ENCODE assay signal across 35 mouse cellular contexts in genomic region chr12:106763552-106763951, GRCm38 (mm10).
"Had no signal": no experiment of that assay in that cellular context is flagged by ENCODE, and none has a peak within 500 bp of the region (broad histone marks: within the 10 kb centered on the region; RNA-seq: fewer than 3 reads in every experiment).

No protein-coding gene starts in this region.

- H3K4me1 ChIP-seq: heart, embryonic 10.5 days; heart, embryonic 12.5 days; heart, embryonic 13.5 days; heart, embryonic 15.5 days; hindbrain, embryonic 10.5 days; hindbrain, embryonic 12.5 days; hindbrain, embryonic 13.5 days; hindbrain, embryonic 15.5 days; intestine, embryonic 15.5 days; kidney, embryonic 15.5 days had no signal

- H3K4me2 ChIP-seq: heart, embryonic 11.5 days; heart, embryonic 12.5 days; heart, embryonic 13.5 days; heart, embryonic 15.5 days; hindbrain, embryonic 12.5 days; hindbrain, embryonic 13.5 days; hindbrain, embryonic 14.5 days; hindbrain, embryonic 15.5 days; intestine, embryonic 15.5 days; kidney, embryonic 15.5 days had no signal

- H3K9ac ChIP-seq: heart, embryonic 12.5 days; heart, embryonic 13.5 days; heart, embryonic 15.5 days; hindbrain, embryonic 12.5 days; hindbrain, embryonic 13.5 days; hindbrain, embryonic 14.5 days; hindbrain, embryonic 15.5 days; intestine, embryonic 15.5 days; kidney, embryonic 15.5 days had no signal

- ATAC-seq: hindbrain, embryonic 16.5 days; hindbrain, postnatal 0 days; inflammation-experienced regulatory T-cells, adult 6 months; intestine, embryonic 15.5 days; intestine, embryonic 16.5 days; intestine, postnatal 0 days had no signal

- H3K9me3 ChIP-seq: heart, embryonic 10.5 days; heart, embryonic 12.5 days; heart, embryonic 13.5 days; heart, embryonic 15.5 days; hindbrain, embryonic 10.5 days; intestine, embryonic 15.5 days; kidney, embryonic 15.5 days had no signal

- H3K4me3 ChIP-seq: heart, embryonic 10.5 days; heart, embryonic 12.5 days; heart, embryonic 13.5 days; heart, embryonic 15.5 days; hindbrain, embryonic 10.5 days; hindbrain, embryonic 12.5 days; hindbrain, embryonic 13.5 days; hindbrain, embryonic 15.5 days; intestine, embryonic 15.5 days; kidney, embryonic 15.5 days; layer of hippocampus, adult 2 months had no signal

- H3K27me3 ChIP-seq: heart, embryonic 12.5 days; heart, embryonic 13.5 days; heart, embryonic 15.5 days; hindbrain, embryonic 12.5 days; hindbrain, embryonic 13.5 days; hindbrain, embryonic 15.5 days; intestine, embryonic 15.5 days; kidney, embryonic 15.5 days had no signal

- H3K36me3 ChIP-seq: heart, embryonic 10.5 days; heart, embryonic 12.5 days; heart, embryonic 13.5 days; heart, embryonic 15.5 days; hindbrain, embryonic 10.5 days; hindbrain, embryonic 12.5 days; hindbrain, embryonic 13.5 days; hindbrain, embryonic 15.5 days; intestine, embryonic 15.5 days; kidney, embryonic 15.5 days had no signal

- H3K27ac ChIP-seq: heart, embryonic 10.5 days; heart, embryonic 13.5 days; heart, embryonic 15.5 days; hindbrain, embryonic 10.5 days; hindbrain, embryonic 12.5 days; hindbrain, embryonic 13.5 days; hindbrain, embryonic 14.5 days; hindbrain, embryonic 15.5 days; hindbrain, postnatal 0 days; intestine, embryonic 15.5 days; kidney, embryonic 15.5 days; kidney, postnatal 0 days; layer of hippocampus, adult 2 months had no signal

- DNase-seq: heart, postnatal 10 days; heart, postnatal 14 days; heart, postnatal 36 days; heart, postnatal 4 days; kidney, adult 11 months; kidney, adult 18-20 months; kidney, adult 2 months; kidney, adult 8-10 months; kidney, adult 9 months; kidney, postnatal 10 days; kidney, postnatal 14 days; kidney, postnatal 25 days; kidney, postnatal 36 days; kidney, postnatal 4 days; layer of hippocampus, adult 9-11 months; layer of hippocampus, postnatal 36 days had no signal
